Mouse (Mus musculus) CD8-positive naive resting alpha-beta T cell, adult 2 months (primary cell): ENCODE measurements around the gene Slco6c1.

Experiments
- DNase-seq, 2 experiments: peaks; one replicate each; pipeline ENCODE4 v3.0.0; 2022; ENCODE audit warnings: low read depth in 2 of 2, low spot score in 2 of 2

The Slco6c1 gene

DNA sequence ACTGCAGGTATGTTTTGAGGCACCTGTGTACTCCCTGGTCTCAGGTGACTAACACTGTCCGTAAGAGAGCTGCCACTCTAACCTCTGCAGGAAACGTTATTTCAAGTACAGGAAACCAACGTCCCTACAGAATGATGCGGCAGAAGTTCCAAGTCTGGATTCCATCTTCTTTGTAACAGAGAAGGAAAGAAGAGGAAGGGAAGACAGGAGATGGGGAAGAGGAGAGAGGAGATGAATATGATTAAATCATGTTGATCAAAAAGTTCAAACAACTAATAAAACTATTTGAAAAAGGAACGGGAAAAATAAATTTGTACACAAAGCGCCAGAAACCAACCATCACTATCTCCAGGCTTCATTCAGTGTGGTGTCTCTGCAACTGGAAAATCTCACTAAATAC is at the start of gene Slco6c1:
TSS of gene Slco6c1 (minus strand) at position 101 of the 400 bp plus-strand sequence.
- DNase-seq = no peak

- DNase-seq = no peak
These were observed 89.1 kb downstream of the Slco6c1 start for GRCm38 (mm10) chr1:97038982-97039381.

GRCm38 (mm10) chr1:97038548-97038947 is 89.6 kb downstream of the Slco6c1 start:
- no peak for DNase-seq

DNA sequence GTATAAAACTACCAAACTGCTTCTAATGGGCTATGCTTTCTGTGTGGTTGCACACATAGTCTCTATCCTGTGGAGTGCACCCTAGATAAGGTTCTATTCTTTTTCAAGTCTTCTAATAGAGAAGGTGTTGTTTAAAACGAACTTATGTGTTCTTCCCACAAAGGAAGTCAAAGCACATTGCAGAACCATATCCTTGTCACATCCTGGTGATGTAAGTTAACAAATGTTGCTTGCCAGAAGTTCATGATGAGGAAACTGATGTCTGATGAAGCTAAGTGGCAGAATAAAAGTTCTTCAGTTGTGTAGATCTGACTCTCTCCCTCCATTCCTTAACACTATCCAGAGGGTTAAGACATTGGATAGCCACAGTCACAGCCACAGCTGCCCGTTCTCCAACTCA is 90.1 kb downstream of the Slco6c1 start:
- no peak for DNase-seq

- no peak for DNase-seq
These were observed 106.7 kb downstream of the Slco6c1 start for GRCm38 (mm10) chr1:97021388-97021787.

- no peak for DNase-seq
These were observed 108.7 kb downstream of the Slco6c1 start for GRCm38 (mm10) chr1:97019404-97019803.

- DNase-seq = no peak
These were observed 109.1 kb downstream of the Slco6c1 start for GRCm38 (mm10) chr1:97018978-97019377.
